Mouse (Mus musculus): ENCODE results near the gene Trpv2. TPM values are rescaled to one million over a fixed set of nuclear protein-coding genes. Genes with fewer than 3 reads are reported as not detected.

The Trpv2 gene
- total RNA-seq, 4 experiments from 2014 or later: 0.46 to 1.3 (median 0.95) TPM

- no peak for DNase-seq (ENCODE audit: low spot score in 2 of 2)
These were observed 29.2 kb downstream of the Trpv2 start for GRCm38 (mm10) chr11:62603312-62604056.

- no peak for DNase-seq (ENCODE audit: low spot score in 2 of 2)
These were observed 29.9 kb downstream of the Trpv2 start for GRCm38 (mm10) chr11:62604123-62604706.

- DNase-seq (ENCODE audit: low spot score in 2 of 2): no peak
These were observed 30.8 kb downstream of the Trpv2 start for GRCm38 (mm10) chr11:62604886-62605618.

- no peak for DNase-seq (ENCODE audit: low spot score in 2 of 2)
These were observed 31.5 kb downstream of the Trpv2 start for GRCm38 (mm10) chr11:62605619-62606298.

- no peak for DNase-seq (ENCODE audit: low spot score in 2 of 2)
These were observed 32.2 kb downstream of the Trpv2 start for GRCm38 (mm10) chr11:62606299-62607169.

- DNase-seq (ENCODE audit: low spot score in 2 of 2): no peak
These were observed 33.1 kb downstream of the Trpv2 start for GRCm38 (mm10) chr11:62607170-62607951.

- no peak for DNase-seq (ENCODE audit: low spot score in 2 of 2)
These were observed 33.6 kb downstream of the Trpv2 start for GRCm38 (mm10) chr11:62607952-62608201.

GRCm38 (mm10) chr11:62608826-62609675, 34.8 kb downstream of the Trpv2 start:
- no peak for DNase-seq (ENCODE audit: low spot score in 2 of 2)

- DNase-seq (ENCODE audit: low spot score in 2 of 2): no peak
These were observed 36.0 kb downstream of the Trpv2 start for GRCm38 (mm10) chr11:62610304-62610703.

GRCm38 (mm10) chr11:62612604-62613003, 38.3 kb downstream of the Trpv2 start:
- DNase-seq (ENCODE audit: low spot score in 2 of 2): no peak

- DNase-seq (ENCODE audit: low spot score in 2 of 2): peak; percentile 82 to 85
These were observed 39.5 kb downstream of the Trpv2 start for GRCm38 (mm10) chr11:62613657-62614365.

GRCm38 (mm10) chr11:62614876-62615410, 40.7 kb downstream of the Trpv2 start:
- no peak for DNase-seq (ENCODE audit: low spot score in 2 of 2)

- no peak for DNase-seq (ENCODE audit: low spot score in 2 of 2)
These were observed 41.2 kb downstream of the Trpv2 start for GRCm38 (mm10) chr11:62615456-62615855.

GRCm38 (mm10) chr11:62621079-62621478, 46.8 kb downstream of the Trpv2 start:
- no peak for DNase-seq (ENCODE audit: low spot score in 2 of 2)

GRCm38 (mm10) chr11:62621586-62622283, 47.4 kb downstream of the Trpv2 start:
- DNase-seq (ENCODE audit: low spot score in 2 of 2): no peak

GRCm38 (mm10) chr11:62622850-62623249, 48.6 kb downstream of the Trpv2 start:
- no peak for DNase-seq (ENCODE audit: low spot score in 2 of 2)

GRCm38 (mm10) chr11:62624341-62625291, 50.3 kb downstream of the Trpv2 start:
- no peak for DNase-seq (ENCODE audit: low spot score in 2 of 2)
